Mouse (Mus musculus): ENCODE measurements around the gene Tmem239. TPM values are rescaled to one million over a fixed set of nuclear protein-coding genes. Genes with fewer than 3 reads are reported as not detected.
"Not testable (repeated sequence)": the region's sequence is repeated elsewhere in the genome, so short reads cannot be mapped to it uniquely, and the experiment has no call there.

Gene Tmem239
- not detected for total RNA-seq (2021)
- long read RNA-seq, experiment 1 = 0 reads
- long read RNA-seq, experiment 2 = 0 reads

DNA sequence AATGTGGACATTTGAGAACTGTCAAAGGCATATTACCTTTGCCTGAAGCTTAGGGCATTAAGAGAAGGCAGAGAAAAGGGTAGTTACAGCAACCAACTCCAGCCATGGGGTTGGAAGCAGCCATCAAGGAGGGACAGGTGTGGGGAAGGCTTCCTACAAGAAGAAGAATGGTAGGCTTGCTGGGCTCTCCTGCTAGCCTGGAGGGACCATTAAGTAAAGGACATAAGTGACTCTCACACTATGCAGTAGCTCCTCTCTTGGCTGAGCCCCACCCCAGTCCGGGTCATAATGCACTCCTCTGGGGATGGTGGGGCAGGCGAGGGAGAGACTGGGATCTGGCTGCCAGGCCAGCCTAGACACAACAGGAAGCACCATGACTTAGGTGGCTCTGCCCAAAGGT, at the start of gene Tmem239:
Gene Tmem239 (plus strand): TSS at position 301 of the 400 bp plus-strand sequence.
- DNase-seq = no peak
- intact Hi-C loops (cut with DNase I) = no loop called here

DNA sequence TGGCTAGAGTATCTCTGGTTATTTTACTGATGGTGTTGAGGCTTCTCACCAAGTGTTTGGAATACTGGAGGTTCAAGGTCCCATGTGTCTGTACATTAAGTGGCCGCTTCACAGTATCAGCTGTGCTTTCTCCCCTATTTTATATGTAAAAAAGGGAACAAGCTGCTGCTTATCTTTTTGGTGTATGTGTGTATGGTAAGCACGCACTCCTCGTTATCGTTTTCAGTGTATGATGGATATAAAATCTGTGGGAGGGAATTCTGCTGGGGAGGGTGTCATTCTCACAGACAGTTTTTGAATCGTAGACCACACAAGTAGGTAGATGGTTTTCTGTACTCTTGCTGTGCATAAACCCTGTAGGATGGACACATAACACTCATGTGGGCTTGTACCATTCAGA, 48.7 kb upstream of the Tmem239 start:
- intact Hi-C loops (cut with DNase I) = no loop called here
- no peak for DNase-seq

DNA sequence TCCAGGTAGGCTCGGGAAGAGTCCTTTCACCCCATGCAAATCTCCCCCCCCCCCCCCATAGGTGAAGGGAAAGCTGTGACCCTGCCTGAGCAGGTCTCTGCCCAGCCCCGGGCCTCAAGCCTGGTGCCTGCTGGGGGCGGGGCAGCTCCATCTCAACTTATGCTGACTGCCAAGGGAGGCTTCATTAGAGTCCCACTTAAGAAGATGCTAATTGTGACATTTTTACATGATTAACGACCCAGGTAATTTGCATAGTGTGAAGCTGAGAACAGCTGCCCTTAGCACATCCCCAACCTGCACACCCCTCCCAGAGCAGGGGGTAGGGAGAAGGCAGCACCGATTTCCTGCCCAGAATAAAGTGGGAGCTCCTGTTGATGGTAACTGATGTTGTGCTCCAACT, 47.4 kb upstream of the Tmem239 start:
- intact Hi-C loops (cut with DNase I) = no loop called here
- no peak for DNase-seq

DNA sequence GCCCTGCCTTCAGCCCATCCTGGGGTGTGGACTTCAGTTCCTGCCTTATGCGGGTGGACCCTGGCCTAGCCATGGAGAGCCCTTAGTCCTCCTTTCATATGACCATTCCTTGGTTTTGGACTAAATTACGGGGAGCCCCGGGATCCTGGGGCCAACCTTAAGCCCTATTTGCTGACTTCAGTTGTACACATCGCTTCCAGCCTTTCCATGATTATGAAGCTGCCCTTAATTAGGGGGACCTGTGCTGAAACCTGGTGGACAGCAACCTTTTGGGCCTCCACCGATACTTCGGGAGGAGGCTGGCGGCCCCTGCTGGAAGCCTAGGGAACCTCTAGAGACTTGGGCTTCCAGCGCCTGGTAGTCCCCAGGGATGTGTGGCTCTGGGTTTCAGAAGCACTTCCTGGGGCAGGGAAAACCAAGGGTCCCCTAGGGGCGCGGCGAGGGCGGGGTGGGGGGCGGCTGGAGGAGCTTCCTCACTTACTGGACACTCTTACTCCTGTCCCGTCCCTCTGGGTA, 43.7 kb upstream of the Tmem239 start:
- no peak for DNase-seq
- intact Hi-C loops (cut with DNase I) = loop anchor here (5.0 kb wide), 1 partner anchor 70 kb away; no protein-coding TSS in a partner anchor

DNA sequence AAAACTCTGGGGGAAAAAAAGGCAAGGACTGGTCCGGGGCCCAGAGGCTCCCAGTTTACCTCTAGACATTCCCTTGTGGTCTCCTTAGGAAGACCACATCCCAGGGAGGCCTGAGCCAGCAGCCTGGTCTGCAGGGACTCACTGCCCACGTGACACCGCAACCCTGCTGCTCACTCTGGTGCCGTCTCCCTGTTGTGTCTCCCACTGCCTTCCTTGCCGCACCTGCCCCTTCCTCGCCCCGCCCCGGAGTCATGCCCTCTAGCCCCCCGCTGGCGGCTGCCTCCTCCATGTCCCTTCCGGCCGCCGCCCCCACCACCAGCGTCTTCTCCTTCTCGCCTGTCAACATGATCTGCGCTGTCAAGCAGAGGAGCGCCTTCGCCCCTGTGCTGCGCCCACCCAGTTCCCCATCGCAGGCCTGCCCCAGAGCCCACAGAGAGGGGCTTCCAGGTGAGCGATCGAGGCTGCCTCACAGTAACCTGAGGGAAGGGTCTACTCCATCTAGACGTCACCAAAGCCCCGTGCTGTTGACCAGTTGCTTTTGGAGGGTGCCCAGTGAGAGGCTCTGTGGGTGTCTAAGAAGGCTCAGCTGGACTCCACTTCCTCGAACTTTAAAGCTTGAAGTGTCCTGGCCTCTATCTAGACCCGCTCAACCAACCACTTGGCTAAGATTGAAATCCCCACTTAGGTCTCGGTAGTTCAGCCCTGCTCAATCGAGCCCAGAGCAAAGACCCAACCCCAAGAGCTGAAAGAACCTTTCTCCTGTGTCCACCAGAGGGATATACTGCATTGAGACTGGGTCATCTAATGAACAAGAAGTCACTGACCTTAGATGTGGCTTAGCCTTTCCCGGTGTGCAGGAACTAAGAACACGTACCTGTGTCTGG, 40.8 kb upstream of the Tmem239 start:
- DNase-seq = no peak
- intact Hi-C loops (cut with DNase I) = no loop called here

DNA sequence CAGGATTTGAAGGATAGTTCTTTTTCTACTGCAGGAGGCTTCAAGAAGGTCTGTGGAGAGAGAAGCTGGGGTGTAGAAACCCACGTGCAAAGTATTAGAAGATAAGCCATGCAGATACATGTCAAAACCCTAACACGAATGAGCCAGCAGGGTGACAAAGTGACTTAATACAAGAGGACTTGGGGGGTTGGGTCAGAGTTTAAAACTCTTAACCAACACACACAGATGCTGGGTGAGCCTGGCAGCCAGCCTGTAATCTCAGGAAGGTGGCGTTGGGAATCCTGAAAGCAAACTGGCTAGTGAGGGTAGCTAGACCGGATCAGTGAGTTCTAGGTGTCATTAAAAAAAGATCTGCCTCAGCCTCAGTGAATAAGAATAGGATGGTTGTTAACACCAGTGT, 38.9 kb upstream of the Tmem239 start:
- DNase-seq = no peak
- intact Hi-C loops (cut with DNase I) = no loop called here

DNA sequence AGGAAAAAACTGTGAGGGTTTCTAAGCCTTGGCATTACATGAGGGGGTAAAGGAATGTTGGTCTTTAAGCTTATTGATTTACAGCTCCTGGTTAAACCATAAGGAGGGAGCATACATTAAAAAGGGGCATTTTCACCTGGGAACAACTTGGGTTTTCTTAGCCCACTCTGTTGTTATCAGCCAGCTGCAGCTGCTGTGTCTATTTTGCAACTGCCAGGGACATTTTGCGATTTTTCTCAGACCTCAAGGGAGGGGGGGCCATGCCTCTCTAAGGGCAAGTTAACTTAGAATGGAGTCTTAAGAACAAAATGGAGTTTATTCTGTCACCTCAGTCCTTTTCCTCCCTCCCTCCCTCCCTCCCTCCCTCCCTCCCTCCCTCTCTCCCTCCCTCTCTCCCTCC, 33.3 kb upstream of the Tmem239 start:
- DNase-seq; intact Hi-C loops (cut with DNase I): not testable (repeated sequence)

DNA sequence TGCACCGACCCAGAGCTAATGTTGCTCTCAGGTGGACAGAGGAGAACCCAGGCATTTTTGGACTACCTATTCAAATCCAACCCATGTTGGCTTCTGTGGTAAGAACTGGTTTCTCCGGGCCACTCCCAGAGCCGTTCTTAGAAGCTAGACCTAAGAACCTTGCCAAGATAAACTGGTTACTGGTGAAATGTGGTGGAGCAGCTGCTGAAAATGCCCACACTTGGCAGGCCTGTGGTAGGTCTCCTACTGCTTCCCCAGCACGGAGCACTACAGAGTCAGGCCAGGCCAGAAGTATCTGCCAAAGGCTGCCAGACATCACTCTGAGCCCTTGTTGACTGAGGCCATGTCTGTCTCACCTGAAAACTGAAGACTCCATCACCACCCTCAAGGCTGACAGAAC, 31.3 kb upstream of the Tmem239 start:
- intact Hi-C loops (cut with DNase I) = no loop called here
- no peak for DNase-seq

DNA sequence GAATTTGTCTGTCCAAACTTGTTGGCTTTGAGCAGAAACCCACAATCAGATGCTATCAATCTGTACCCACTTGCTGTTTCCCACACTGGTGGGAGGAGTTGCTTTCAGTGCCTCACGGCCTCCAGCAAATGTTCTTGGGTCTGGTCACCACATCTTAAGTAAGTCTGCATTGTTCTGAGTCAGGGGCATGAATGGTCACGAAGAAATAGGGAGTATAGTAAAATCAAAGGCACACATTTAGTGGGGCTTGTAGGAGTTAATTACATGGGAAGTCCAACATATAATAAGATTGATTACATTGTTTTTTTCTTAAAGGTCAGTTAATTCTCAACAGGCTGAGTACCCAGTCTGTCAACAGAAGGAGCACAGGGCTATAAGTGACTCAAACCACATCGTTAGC, 23.1 kb upstream of the Tmem239 start:
- no peak for DNase-seq
- intact Hi-C loops (cut with DNase I) = no loop called here

DNA sequence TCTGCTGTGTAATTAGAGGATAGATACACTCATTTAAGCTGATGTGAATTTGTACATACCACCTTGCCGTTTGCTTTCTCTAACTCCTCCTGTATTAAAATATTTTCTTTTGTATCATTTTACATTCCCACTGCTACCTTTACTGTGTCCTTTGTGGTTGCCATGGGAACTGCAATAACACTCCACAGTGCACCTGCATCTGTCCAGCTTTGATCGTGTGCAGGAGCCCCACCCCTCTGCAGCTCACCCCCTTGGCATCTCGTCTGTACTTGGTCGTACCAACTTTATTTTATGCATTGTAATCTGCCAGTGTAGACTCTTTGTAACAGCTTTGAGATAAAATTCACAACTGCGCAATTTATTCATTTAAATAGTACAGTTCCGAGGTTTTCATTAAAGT, 22.4 kb upstream of the Tmem239 start:
- intact Hi-C loops (cut with DNase I) = no loop called here

DNA sequence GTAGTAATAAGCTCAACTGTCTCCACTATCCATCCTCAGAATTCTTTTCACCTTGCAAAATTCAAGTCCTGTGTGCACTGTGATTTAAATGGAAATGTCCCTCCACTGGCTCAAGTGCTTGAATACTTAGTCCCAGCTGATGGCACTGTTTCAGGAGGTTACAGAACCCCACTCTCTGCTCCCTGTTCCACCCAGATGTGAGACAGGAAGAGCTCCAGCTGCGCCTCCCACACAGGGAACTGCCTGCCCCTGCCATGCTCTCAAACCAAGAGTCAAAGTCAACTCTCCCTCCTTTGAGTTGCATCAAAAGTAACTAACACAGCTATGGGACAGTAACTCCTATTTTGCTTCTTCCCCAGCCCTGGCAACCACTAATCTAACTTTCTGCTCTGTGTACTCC, 20.1 kb upstream of the Tmem239 start:
- intact Hi-C loops (cut with DNase I) = no loop called here
- DNase-seq = no peak

More for the DNA sequence above, 22.4 kb upstream of the Tmem239 start:
- DNase-seq = no peak

DNA sequence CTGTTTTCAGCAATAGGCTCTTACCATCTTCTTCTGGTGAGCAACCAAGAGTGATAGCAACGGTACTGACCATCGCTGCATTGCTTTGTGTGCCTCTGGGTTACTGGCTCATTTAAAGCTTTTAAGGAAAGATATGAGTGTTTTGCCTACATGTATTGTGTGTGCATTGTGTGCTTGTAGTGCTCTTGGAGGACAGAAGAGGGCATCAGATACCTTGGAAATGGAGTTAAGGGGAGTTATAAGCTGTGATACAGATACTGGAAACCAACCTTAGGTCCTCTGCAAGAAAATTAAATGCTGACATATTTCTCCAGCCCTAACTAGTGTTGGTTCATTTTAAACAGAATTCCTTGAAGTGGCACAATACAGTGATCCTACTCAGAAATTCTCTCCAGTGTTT, 17.5 kb upstream of the Tmem239 start:
- no peak for DNase-seq
- intact Hi-C loops (cut with DNase I) = no loop called here

DNA sequence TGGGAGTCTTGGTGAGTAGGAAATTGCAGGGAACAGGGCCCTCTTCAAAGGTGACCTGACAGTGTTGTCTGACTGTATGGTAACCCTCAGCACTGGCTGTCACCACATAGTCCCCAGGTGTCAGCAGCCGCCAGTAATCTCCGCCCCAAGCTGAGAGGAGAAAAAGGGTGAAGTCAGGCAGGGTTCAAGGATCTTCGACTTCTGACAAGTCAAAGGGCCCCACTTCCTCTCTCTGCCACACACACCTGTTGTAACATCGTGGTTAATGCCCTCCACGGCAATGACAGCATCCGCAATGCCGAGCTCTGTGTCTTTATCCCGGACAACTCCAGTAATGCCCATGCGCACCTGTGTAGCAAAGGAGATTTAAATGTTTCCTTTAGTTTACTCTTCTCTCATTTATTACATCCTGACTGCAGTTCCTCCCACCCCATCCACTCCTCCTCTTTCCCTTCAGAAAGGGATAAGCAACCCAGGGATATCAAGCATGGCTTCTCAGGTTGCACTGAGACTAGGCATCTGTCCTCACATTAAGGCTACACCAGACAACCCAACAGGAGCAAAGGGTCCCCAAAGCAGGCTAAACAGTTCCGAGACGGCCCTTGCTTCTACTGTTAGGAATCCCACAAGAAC, 15.2 kb upstream of the Tmem239 start:
- no peak for DNase-seq
- intact Hi-C loops (cut with DNase I) = no loop called here

DNA sequence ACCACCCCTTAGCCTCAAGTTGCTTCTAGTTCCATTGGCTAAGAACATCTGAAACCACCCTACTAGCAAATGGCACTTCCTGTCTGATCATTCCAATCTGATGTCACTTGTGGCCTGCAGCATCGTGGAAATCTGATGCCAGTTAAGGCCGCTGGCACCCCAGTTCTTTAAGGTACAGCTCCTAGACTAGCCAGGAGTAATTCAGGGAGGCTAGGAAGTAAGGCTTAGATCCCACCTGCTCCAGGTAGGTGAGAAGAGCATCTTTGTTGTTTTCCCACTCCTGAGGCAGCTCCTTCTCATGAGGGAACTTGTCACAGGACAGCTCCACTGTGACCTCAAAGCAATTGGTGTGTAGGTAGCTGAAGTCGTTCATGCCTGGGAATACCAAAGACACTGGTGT, 13.4 kb upstream of the Tmem239 start:
- intact Hi-C loops (cut with DNase I) = no loop called here
- no peak for DNase-seq

DNA sequence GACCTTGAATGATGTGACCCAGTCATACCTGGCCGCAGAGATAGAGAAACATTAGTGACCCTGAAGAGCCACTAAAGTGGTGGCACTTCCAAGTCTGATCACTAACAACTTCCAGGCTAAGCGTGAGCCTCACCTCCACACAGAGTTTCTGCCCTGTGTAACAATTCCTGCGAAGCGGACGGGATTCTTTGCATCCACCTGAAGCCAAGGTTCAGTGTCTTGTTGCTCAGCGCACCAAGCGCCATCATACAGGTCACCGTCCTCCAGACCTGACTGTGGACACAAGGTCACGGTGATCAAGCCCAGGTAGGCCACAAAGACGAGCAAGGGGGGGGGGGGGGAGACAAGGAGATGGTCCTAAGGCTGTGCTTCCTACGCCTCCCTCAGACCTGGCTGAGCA, 10.6 kb upstream of the Tmem239 start:
- DNase-seq = no peak
- intact Hi-C loops (cut with DNase I) = no loop called here

DNA sequence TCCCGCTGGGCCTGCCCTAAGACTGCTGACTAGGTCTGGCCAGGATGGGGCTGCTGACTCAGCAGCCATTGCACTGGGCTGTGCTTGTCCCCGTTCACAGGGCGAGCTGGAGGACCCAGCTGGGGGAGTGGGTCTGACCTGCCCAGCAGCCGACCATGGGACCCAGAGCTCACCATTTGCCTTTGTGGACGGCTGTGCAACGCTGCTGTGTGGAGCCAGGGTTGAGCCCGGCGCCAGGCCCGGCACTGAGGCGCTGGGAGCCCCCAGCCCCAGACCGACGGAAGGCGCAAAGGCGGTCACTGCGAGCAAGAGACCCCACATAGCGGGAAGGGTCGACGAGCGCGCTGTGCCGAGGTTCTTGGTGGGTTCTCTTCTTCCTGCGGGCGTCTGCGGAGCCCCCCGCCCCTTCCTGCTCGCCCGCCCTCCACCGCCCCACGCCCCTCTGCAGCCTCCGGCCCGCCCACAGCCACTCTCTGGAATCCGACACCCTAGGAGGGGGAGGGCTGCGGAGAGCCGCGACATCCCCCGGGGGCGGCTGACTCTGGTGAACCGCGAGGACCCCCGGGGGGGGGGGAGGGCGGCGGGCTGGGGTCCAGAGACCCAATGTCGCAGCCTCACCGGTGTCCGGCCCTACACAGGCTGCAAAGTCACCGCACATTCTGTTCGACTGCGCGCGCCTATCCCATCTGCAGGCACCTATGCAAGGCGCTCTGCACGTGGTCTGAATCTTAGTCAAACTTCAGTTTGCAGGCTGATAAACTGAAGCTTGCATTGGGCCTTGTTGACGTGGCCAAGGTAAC, 8.9 kb upstream of the Tmem239 start, which contains the start of gene Cpxm1:
Gene Cpxm1 (minus strand): TSS at position 389 of the 800 bp plus-strand sequence.
- no peak for DNase-seq
- intact Hi-C loops (cut with DNase I) = no loop called here

DNA sequence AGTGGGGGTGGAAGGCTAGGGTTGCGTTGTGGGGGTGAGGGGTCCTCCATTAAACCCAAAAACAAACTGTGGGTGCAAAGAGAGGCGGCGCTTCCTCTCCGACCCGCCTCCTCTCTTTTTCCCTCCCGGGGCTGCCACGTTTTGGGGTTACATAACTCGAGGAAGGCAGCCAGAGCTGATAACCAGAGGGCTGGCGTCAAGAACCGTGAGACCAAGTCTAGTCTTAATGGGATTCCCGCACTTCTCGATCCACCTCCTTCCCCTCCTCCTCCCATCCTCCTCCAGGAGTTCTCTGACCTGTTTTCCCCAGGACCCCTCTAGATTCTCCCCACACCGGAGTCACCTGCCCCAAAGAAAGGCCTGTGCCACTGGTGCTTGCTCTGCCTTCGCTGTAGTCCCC, 8.2 kb upstream of the Tmem239 start:
- intact Hi-C loops (cut with DNase I) = no loop called here
- DNase-seq = peak in 1 of 2 experiments; percentile 29

DNA sequence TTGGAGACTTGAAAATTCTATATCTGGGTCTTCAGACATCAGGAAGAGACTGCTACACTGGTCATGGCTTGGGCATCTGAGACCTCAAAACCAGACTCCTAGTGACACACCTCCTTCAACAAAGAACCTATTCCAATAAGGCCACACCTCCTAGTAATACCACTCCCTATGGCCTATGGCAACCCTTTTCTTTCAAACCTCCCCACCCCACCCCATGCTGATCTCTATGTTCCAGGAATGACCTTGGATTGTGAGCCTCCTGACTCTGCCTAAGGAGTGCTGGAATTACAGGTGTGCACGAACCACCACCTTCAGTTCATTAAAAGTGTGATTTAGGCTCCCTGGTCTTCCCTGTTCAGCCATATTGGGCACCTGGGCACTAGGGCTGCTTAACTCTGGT, 6.2 kb upstream of the Tmem239 start:
- intact Hi-C loops (cut with DNase I) = no loop called here
- DNase-seq = no peak

DNA sequence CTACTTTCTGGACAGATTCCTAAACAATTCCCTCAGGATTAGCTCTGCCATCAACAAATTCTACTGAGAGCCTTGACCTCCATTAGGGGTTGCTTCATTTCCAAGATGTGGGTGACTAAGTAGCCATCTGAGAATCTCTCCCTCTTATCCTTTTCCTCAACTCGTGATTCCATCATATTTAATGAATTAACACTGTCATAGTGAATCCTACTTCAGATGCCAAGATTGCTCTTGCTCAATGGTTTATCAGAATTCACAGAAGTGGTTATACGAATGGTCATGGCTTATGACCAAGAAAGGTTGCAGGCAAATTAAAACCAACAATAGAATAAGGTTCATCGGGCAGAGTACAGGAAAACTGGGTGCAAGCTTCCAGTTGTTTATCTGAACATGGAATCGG, 4.4 kb upstream of the Tmem239 start:
- intact Hi-C loops (cut with DNase I) = no loop called here
- no peak for DNase-seq

DNA sequence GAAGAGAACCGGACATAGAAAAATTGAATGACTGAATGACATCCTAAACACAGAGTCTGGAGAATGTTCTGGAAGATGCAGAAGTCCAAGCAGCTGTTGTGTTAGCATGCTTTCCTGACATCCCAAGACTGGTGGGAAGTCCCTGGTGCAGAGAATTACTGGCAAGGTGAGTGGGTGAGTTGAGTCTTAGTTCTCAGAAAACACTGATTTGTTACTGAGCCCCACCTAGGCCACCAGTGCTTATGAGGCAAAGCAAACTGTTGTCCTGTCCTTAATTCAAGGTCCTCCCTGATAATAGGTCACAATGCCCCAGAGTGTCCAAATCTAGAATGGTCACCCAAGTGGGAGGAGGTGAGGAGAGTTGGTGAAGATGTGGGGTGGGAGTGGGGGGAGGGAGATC, 1.3 kb upstream of the Tmem239 start, which contains the start of the genes Gm28372 and 1700020A23Rik:
Gene Gm28372 (plus strand): TSS at position 301 of the 400 bp plus-strand sequence.
Gene 1700020A23Rik (plus strand): TSS at position 321 of the 400 bp plus-strand sequence.
- intact Hi-C loops (cut with DNase I) = no loop called here
- no peak for DNase-seq

DNA sequence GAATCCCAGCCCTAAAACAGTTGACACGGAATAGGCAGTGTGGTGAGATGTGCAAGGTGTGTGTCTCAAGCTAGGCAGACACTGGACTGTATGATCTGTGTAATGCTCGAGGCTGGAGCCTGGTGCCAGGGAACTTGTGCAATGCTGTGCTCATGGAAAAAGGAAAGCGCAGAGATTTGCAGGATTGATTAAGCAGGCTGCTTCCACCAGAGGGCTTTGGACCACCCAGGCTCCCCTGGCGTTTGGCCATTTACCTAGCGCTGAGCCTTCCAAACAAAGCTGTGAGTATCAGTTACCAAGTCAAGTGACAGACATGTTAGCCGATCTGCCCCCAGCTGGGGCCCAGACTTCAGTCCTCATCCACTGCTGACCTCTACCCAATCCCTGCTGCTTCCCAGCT, 1.9 kb downstream of the Tmem239 start:
- intact Hi-C loops (cut with DNase I) = no loop called here

More for the DNA sequence above, 1.9 kb downstream of the Tmem239 start:
- no peak for DNase-seq
